Mouse (Mus musculus): ENCODE results near the gene Fgd6.

GRCm38 (mm10) chr10:94028493-94028892 is 7.3 kb upstream of the Fgd6 start:
- TF ChIP-seq CTCF (IDR thresholded peaks at IDR 0.05; ENCODE audit: low read depth): no peak
- TF ChIP-seq EP300 (optimal IDR thresholded peaks at IDR 0.05): no peak
